Mouse (Mus musculus): ENCODE data around the gene Mmp9.

DNA sequence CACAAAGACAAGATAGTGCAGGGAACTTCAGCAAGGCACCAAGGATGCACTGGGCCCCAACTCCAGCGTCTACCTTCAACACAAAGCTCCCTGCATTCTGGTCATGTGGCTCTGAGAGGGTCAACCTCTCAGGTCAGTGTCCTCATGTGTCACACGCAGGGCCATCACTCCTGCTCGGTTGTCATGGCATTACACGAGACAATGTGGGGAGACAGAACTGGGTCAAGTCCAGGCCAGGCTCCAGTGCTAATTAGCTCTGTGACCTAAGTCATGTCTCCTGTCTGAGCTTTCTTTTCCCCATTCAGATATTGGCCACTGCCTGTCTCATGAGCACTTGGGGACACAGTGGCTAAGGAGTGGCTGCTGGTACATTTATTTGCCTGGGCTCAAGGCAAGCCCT is 17.3 kb upstream of the Mmp9 start:
- TF ChIP-seq CTCF (IDR thresholded peaks at IDR 0.05; ENCODE audit: low read depth, low read length) (no peak), GATA1 (IDR thresholded peaks at IDR 0.05; ENCODE audit: borderline replicate concordance, low read length) (no peak)

Data from G1E (cell line).